Mouse (Mus musculus) hindbrain, embryonic 12.5 days (tissue): ENCODE results near the gene Robo4. TPM values are rescaled to one million over a fixed set of nuclear protein-coding genes. Genes with fewer than 3 reads are reported as not detected.

Experiments used
- ATAC-seq: fragments of 200-750 bp; cut with Nextera tagmentation; 2 replicates; pipeline ENCODE4 v1.8.0; 2017; ENCODE audit warnings: moderate TSS enrichment; ENCODE audit not compliant: low FRiP score
- H3K27ac ChIP-seq: fragments of 300-500 bp; sonication (generic); 2 replicates; pipeline ENCODE4 v1.5.1; 2016; ENCODE audit warnings: mild to moderate bottlenecking
- H3K27me3 ChIP-seq: fragments of 300-500 bp; sonication (generic); 2 replicates; pipeline ENCODE4 v1.6.1; 2016; ENCODE audit warnings: mild to moderate bottlenecking
- H3K36me3 ChIP-seq: fragments of 300-500 bp; sonication (generic); 2 replicates; pipeline ENCODE4 v1.6.1; 2016; ENCODE audit warnings: mild to moderate bottlenecking
- H3K4me1 ChIP-seq: fragments of 300-500 bp; sonication (generic); 2 replicates; pipeline ENCODE4 v1.6.1; 2016
- H3K4me2 ChIP-seq: fragments of 300-500 bp; sonication (generic); replicated peaks from 2 replicates; pipeline ENCODE4 v1.6.1; 2016; ENCODE audit warnings: mild to moderate bottlenecking
- H3K4me3 ChIP-seq: fragments of 300-500 bp; sonication (generic); 2 replicates; pipeline ENCODE4 v1.5.1; 2016; ENCODE audit warnings: mild to moderate bottlenecking
- H3K9ac ChIP-seq: fragments of 300-500 bp; sonication (generic); 2 replicates; pipeline ENCODE4 v1.6.1; 2016; ENCODE audit warnings: mild to moderate bottlenecking, moderate library complexity
- H3K9me3 ChIP-seq: fragments of 300-500 bp; sonication (generic); replicated peaks from 2 replicates; pipeline ENCODE4 v1.6.1; 2016; ENCODE audit warnings: mild to moderate bottlenecking
- WGBS: fragments of 180-500 bp; shearing (Covaris S2); methylation state at CpG from one replicate; pipeline ENCODE4 v1.1.7; 2016; 5-methylcytosine and 5-hydroxymethylcytosine counted together
- polyA plus RNA-seq: library from polyadenylated mRNA; unstranded; fragments of >200 nt; fragmentation: Nextera tagmentation; extraction: Ambion mirVana; gene quantifications from 2 replicates; pipeline ENCODE4 v1.2.1, GENCODE M21; 2016

Robo4 gene
- polyA plus RNA-seq, result 8.0 and 12.0 TPM in 2 replicates

- H3K27ac ChIP-seq, result no peak within 1 kb of the TSS
- peak within 1 kb of the TSS; percentile 10; the same call in 1 of the 2 replicates for H3K4me3 ChIP-seq
- H3K9ac ChIP-seq, result no peak within 1 kb of the TSS
Measured at GRCm38 (mm10) chr9:37401802-37402201, at the start of gene Robo4. Robo4 (plus strand) TSS chr9:37401897.

GRCm38 (mm10) chr9:37354485-37354884 lies 47.2 kb upstream of the Robo4 start:
- Histone ChIP-seq H3K36me3 (no peaks in the 10 kb centered on the region), H3K9me3 (no peaks in the 10 kb centered on the region), H3K27ac (no peak overlapping the region), H3K4me2 (no peak overlapping the region), H3K9ac (no peak overlapping the region), H3K4me1 (peaks cover 8% of the 10 kb centered on the region; the same call in 1 of the 2 replicates), H3K27me3 (no peaks in the 10 kb centered on the region), H3K4me3 (no peak overlapping the region)
- no peak for ATAC-seq
- WGBS, result 75% methylated on average over 1 of the region's 1 CpGs

More at GRCm38 (mm10) chr9:37401802-37402201, at the start of gene Robo4:
- no peaks in the 10 kb centered on the region for H3K36me3 ChIP-seq
- H3K4me1 ChIP-seq, result no peaks in the 10 kb centered on the region
- H3K27me3 ChIP-seq, result peaks cover 5% of the 10 kb centered on the region; the same call in 1 of the 2 replicates
- ATAC-seq, result no peak
- H3K4me2 ChIP-seq, result no peak within 1 kb of the TSS
- no peaks in the 10 kb centered on the region for H3K9me3 ChIP-seq
- WGBS, result 15% methylated on average over 7 of the region's 7 CpGs

GRCm38 (mm10) chr9:37358713-37359330 lies 42.9 kb upstream of the Robo4 start:
- Histone ChIP-seq H3K4me1 (peaks cover 17% of the 10 kb centered on the region), H3K27ac (peak overlapping the region; percentile 75), H3K9me3 (no peaks in the 10 kb centered on the region), H3K4me2 (no peak overlapping the region), H3K4me3 (no peak overlapping the region), H3K27me3 (no peaks in the 10 kb centered on the region), H3K36me3 (no peaks in the 10 kb centered on the region), H3K9ac (no peak overlapping the region)
- 56% methylated on average over 7 of the region's 7 CpGs for WGBS
- ATAC-seq, result peak; percentile 77

- Histone ChIP-seq H3K9ac (no peak overlapping the region), H3K27ac (peak overlapping the region; percentile 75), H3K9me3 (no peaks in the 10 kb centered on the region), H3K4me1 (peaks cover 17% of the 10 kb centered on the region), H3K27me3 (no peaks in the 10 kb centered on the region), H3K4me2 (no peak overlapping the region), H3K36me3 (no peaks in the 10 kb centered on the region), H3K4me3 (no peak overlapping the region)
- 24% methylated on average over 6 of the region's 6 CpGs for WGBS
- ATAC-seq, result peak; percentile 82
Measured at GRCm38 (mm10) chr9:37359331-37360220, 42.1 kb upstream of the Robo4 start.

GRCm38 (mm10) chr9:37362084-37362483 lies 39.6 kb upstream of the Robo4 start:
- ATAC-seq, result no peak
- no peak overlapping the region for H3K27ac ChIP-seq
- H3K4me1 ChIP-seq, result peaks cover 17% of the 10 kb centered on the region
- H3K4me2 ChIP-seq, result no peak overlapping the region
- no peaks in the 10 kb centered on the region for H3K9me3 ChIP-seq
- no peak overlapping the region for H3K9ac ChIP-seq
- H3K36me3 ChIP-seq, result no peaks in the 10 kb centered on the region
- H3K4me3 ChIP-seq, result no peak overlapping the region
- H3K27me3 ChIP-seq, result no peaks in the 10 kb centered on the region

GRCm38 (mm10) chr9:37362881-37363280 lies 38.8 kb upstream of the Robo4 start:
- Histone ChIP-seq H3K36me3 (no peaks in the 10 kb centered on the region), H3K27ac (no peak overlapping the region), H3K9ac (no peak overlapping the region), H3K9me3 (no peaks in the 10 kb centered on the region), H3K4me2 (no peak overlapping the region), H3K4me1 (peaks cover 17% of the 10 kb centered on the region), H3K4me3 (no peak overlapping the region), H3K27me3 (no peaks in the 10 kb centered on the region)
- 83% methylated on average over 1 of the region's 1 CpGs for WGBS
- ATAC-seq, result no peak

GRCm38 (mm10) chr9:37363551-37363950 lies 38.1 kb upstream of the Robo4 start:
- Histone ChIP-seq H3K4me2 (no peak overlapping the region), H3K9me3 (no peaks in the 10 kb centered on the region), H3K4me3 (no peak overlapping the region), H3K36me3 (no peaks in the 10 kb centered on the region), H3K27me3 (no peaks in the 10 kb centered on the region), H3K27ac (no peak overlapping the region), H3K4me1 (peaks cover 17% of the 10 kb centered on the region), H3K9ac (no peak overlapping the region)
- ATAC-seq, result no peak
- 76% methylated on average over 3 of the region's 3 CpGs for WGBS

GRCm38 (mm10) chr9:37364392-37364791 lies 37.3 kb upstream of the Robo4 start:
- Histone ChIP-seq H3K27me3 (no peaks in the 10 kb centered on the region), H3K36me3 (no peaks in the 10 kb centered on the region), H3K9me3 (no peaks in the 10 kb centered on the region), H3K4me2 (no peak overlapping the region), H3K4me1 (peaks cover 10% of the 10 kb centered on the region), H3K27ac (no peak overlapping the region), H3K9ac (no peak overlapping the region), H3K4me3 (no peak overlapping the region)
- no peak for ATAC-seq
- 68% methylated on average over 3 of the region's 3 CpGs for WGBS

- WGBS, result 74% methylated on average over 5 of the region's 5 CpGs
- Histone ChIP-seq H3K4me1 (no peaks in the 10 kb centered on the region), H3K9ac (no peak overlapping the region), H3K36me3 (no peaks in the 10 kb centered on the region), H3K4me2 (no peak overlapping the region), H3K27ac (no peak overlapping the region), H3K4me3 (no peak overlapping the region), H3K9me3 (no peaks in the 10 kb centered on the region), H3K27me3 (no peaks in the 10 kb centered on the region)
- no peak for ATAC-seq
Measured at GRCm38 (mm10) chr9:37365706-37366105, 36.0 kb upstream of the Robo4 start.

- Histone ChIP-seq H3K9ac (no peak within 1 kb of the TSS), H3K36me3 (no peaks in the 10 kb centered on the region), H3K27me3 (no peaks in the 10 kb centered on the region), H3K4me3 (no peak within 1 kb of the TSS), H3K4me2 (no peak within 1 kb of the TSS), H3K27ac (no peak within 1 kb of the TSS), H3K9me3 (no peaks in the 10 kb centered on the region), H3K4me1 (no peaks in the 10 kb centered on the region)
- ATAC-seq, result no peak
- WGBS, result 82% methylated on average over 17 of the region's 17 CpGs
Measured at GRCm38 (mm10) chr9:37367301-37368080, 34.2 kb upstream of the Robo4 start, which contains the start of gene Hepacam. Hepacam (plus strand) TSS chr9:37367351.

- H3K27ac ChIP-seq, result no peak overlapping the region
- no peak overlapping the region for H3K4me2 ChIP-seq
- 86% methylated on average over 11 of the region's 11 CpGs for WGBS
- ATAC-seq, result no peak
- no peaks in the 10 kb centered on the region for H3K27me3 ChIP-seq
- H3K4me3 ChIP-seq, result no peak overlapping the region
- no peaks in the 10 kb centered on the region for H3K4me1 ChIP-seq
- H3K9ac ChIP-seq, result no peak overlapping the region
- H3K36me3 ChIP-seq, result no peaks in the 10 kb centered on the region
- H3K9me3 ChIP-seq, result no peaks in the 10 kb centered on the region
Measured at GRCm38 (mm10) chr9:37368081-37368830, 33.4 kb upstream of the Robo4 start.
